Mouse (Mus musculus) kidney, postnatal 36 days (tissue): ENCODE data around the gene Tbx2.

Source experiments
- DNase-seq, 2 experiments: peaks; one replicate each; pipeline ENCODE4 v3.0.0; 2021 to 2022; ENCODE audit warnings: mixed read lengths in 2 of 2

The Tbx2 gene

GRCm38 (mm10) chr11:85825823-85826222 is 6.5 kb upstream of the Tbx2 start:
- DNase-seq, result peak; percentile 70 to 83

GRCm38 (mm10) chr11:85827342-85827741 is 5.0 kb upstream of the Tbx2 start:
- DNase-seq, result peak; percentile 59 to 75

DNA sequence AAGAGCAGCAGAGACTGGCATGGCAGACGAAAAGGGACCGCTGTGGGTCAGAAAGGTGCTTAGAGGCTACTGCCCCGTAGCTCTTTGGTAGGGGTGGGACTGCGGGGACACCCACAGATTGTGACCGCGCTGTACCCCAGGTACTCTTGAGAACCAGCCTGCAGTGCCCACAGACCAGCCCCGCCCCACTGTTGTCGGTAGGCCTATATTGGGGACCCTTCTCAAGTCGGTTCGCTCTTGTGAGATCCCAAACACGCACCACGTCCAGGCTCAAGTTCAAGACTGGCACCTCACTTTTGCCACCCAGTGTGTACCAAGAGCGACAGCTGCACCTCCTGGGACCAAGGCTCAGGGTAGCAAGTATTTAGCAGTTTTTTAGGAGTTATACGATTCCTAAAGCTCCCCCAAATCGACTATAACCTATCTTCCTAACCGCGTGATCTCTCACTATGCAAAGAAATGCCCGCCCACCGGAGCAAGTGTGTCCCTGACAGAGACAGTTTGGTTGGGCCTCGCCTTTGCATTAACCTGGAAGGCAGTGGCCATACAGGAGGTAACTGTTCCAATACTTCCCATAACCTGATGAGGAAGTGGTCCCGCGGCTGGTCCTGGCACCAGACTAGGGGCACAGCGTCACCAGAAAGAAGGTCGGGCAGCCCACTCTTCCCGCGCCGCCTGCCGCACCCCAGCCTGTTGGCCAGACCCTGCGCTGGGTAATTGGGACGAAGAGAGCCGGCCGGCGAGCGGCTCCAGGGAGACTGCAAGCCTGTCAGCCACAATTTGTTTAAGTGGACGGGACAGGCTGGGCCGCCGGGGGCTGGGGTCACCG is 3.4 kb upstream of the Tbx2 start:
- DNase-seq, result peak in 1 of 2 experiments; percentile 34

GRCm38 (mm10) chr11:85829520-85830440 is 2.6 kb upstream of the Tbx2 start:
- peak in 1 of 2 experiments; percentile 54 for DNase-seq

GRCm38 (mm10) chr11:85830901-85831341 is 1.4 kb upstream of the Tbx2 start:
- peak in 1 of 2 experiments; percentile 51 for DNase-seq

- DNase-seq, result no peak
These were observed 608 bp upstream of the Tbx2 start for GRCm38 (mm10) chr11:85831656-85832230.

GRCm38 (mm10) chr11:85833081-85833521 is 750 bp downstream of the Tbx2 start:
- peak in 1 of 2 experiments; percentile 55 for DNase-seq

GRCm38 (mm10) chr11:85833761-85834385 is 1.5 kb downstream of the Tbx2 start:
- DNase-seq, result peak in 1 of 2 experiments; percentile 47

DNA sequence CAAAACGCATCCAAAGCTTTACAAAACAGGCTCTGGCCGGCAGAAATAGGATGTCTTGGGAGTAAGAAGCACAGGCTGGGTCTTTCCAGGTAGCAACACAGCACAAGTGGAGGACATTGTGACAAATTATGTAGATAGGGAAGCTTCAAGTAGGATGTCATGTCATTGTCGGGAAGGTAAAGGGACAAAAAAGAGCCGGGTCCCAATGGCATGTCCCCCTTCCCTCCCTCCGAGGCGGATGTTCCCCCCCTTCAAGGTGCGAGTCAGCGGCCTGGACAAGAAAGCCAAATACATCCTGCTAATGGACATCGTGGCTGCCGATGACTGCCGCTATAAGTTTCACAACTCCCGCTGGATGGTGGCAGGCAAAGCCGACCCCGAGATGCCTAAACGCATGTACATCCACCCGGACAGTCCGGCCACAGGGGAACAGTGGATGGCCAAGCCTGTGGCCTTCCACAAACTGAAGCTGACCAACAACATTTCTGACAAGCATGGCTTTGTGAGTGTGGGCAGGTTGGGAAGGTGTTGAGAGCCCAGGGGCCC is 2.1 kb downstream of the Tbx2 start:
- DNase-seq, result peak in 1 of 2 experiments; percentile 34

DNA sequence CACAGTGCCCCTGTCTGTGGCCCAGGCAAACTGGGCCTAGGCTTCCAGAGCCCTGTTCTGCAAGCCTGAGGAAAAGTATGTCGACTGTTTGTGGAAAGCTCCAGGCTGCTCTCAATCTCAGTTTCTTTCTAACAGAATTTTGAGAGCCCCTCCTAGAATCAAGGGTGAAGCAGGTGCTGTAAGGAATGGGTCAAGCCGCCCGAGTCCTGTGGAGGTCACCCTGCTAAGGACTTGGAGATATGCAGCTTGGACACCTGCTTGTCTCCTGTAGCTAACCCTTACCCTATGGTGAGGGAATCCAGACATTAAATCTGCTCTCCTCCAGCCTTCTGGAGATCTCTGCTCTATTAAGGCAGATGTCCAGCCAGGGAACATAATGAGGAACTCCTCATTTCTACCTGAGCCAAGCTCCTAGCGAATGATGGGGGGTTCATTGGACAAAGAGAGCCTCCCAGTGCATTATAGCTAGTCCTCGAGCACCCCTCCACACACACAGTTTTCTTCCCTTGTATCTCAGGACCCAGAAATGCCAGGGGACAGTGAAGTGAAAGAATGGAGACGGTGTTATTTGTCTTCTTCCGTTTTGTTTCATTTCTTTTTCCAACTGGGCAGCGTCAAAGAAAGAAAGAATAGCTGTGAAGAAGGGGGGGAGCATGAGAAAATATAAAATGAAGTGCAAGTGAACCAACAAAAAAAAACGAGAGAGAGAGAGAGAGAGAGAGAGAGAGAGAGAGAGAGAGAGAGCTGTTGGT is 2.8 kb downstream of the Tbx2 start:
- DNase-seq, result no peak

GRCm38 (mm10) chr11:85835753-85836522 is 3.6 kb downstream of the Tbx2 start:
- no peak for DNase-seq

GRCm38 (mm10) chr11:85836523-85837290 is 4.4 kb downstream of the Tbx2 start:
- peak in 1 of 2 experiments; percentile 50 for DNase-seq

DNA sequence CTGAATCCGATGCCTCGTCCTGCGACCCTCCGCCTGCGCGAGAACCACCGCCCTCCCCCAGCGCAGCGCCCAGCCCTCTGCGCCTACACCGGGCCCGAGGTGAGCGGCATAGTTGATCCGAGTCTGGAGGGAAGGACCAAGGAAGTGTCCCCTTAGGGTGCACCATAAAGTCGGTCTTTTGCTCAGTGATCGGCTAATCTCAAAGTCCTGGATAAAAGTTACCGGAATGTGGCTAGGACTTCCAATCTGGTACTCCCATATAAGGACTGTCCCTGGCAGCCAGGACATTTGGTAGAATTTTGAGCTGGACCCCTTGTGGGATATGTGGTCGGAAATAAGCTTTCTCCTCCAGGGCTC is 4.9 kb downstream of the Tbx2 start:
- DNase-seq, result no peak

GRCm38 (mm10) chr11:85837648-85838423 is 5.5 kb downstream of the Tbx2 start:
- peak in 1 of 2 experiments; percentile 44 for DNase-seq

- no peak for DNase-seq
These were observed 6.3 kb downstream of the Tbx2 start for GRCm38 (mm10) chr11:85838424-85839257.

DNA sequence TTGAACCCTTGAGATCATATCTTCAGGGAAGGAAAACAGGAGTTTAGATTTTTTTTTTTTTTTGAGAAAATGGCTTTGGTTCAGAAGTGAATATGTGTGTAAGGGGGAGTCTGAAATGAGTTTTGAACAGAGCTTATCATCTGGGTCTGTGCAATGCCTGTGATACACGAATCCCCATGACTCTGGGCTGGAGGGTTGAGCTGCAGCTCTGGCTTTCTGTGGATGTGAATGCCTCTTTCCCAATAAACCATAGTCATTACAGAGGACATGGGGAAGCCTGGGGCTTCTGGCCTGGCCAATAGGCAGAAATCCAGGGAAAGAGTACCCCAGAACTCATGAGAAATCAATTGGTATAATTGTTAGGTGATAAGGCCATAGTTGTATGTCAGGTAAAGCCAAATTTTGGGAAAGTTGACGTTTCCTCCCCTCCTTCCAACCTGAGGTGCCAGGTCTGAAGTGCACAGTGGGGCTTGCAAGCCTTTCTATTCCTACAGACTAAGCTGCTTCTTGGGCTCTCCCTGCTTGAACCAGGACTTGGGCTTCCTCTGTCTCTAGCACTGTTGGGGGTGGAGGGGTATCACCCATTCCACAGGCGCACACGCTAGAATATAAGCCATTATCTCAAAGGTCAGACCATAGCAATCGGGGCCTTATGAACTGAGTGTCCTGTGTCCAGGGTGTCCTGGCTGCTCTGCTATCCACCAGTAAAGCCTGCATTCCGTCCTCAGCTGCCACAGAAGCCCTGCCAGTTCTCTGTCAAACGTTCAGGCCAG is 7.1 kb downstream of the Tbx2 start:
- DNase-seq, result no peak
